Mouse (Mus musculus) liver, adult (tissue): Measurements from ENCODE around the gene Ccl22.

Source experiments
- GATA4 ChIP-seq: IDR thresholded peaks from 2 replicates; pipeline ENCODE4 v1.6.1; 2014; ENCODE audit warnings: mild to moderate bottlenecking, low read length; ENCODE audit not compliant: insufficient replicate concordance

Ccl22 gene

DNA sequence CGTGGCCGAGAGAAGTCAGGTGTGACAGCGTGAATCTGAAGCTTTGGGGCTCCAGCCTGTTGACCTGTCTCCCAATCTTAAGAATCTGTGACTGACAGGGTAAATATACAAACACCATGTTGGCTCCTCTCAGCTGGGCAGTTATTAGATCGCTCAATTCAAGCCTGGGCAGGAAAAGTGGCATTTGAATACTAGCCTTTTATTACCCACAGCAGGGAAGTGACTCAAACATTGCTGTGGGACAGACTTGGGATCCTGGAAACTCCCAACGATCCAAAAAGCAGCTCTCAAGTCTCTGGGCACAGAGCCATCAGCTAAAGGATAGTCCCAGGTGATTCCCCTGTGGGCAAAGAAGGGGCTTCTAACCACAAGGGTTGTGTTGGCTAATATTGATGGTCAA lies 30.8 kb upstream of the Ccl22 start:
- TF ChIP-seq GATA4: no peak

DNA sequence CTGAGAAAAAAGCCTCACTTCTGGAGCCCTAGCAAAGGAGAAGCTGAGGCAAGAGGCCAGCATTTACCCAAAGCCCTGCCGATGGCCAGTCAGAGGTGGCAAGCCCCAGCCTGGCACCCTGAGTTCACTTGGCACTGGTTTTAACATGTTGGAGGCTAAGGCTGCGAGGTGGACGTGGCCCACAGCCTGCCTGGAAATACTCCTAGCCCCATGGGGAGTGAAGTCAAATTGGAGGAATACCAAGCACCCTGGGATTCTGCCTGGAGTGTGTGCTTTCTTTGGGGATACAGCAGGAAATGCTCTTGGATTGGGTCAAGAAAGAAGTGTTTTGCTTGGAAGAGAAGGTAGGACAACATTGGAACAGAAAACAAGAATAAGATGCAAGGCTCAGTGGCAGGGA lies 29.5 kb upstream of the Ccl22 start:
- no peak for TF ChIP-seq GATA4

DNA sequence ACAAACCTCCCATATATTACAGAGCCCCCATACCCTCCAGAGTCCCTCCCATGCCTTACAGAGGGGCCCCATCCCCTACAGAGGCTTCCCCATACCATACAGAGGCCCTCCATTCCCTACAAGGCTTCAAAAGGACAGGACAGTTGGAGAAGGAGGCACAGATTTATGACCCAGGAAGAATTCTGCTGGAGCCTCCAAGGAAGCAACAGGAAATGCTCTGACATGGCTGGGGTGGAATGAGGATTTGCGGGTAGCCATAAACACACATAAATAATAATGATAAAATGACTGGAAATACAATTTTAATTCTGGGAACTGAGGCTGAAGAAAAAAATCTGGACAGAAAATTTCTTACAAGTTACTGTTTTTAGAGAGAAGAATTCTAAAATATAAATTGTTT lies 28.5 kb upstream of the Ccl22 start:
- no peak for TF ChIP-seq GATA4

DNA sequence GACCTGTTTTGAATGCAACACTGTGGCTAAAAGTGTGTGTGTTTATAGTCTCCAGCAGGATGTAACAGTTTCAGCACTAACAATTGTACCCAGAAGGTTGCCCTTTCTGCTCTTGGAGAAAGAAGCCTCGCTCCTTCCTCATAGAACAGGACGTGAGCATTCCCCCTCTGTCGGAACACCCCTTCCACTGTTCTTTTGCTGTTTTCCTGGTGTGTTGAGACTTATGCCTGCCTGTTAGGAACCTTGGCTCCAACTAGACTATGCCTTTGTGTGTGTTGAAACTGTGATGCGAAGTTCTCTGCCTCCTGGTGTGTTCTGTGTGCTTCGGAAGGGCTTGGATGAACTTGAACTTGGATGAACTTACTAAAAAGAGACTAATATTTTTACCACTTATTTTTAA lies 19.4 kb upstream of the Ccl22 start:
- no peak for TF ChIP-seq GATA4

DNA sequence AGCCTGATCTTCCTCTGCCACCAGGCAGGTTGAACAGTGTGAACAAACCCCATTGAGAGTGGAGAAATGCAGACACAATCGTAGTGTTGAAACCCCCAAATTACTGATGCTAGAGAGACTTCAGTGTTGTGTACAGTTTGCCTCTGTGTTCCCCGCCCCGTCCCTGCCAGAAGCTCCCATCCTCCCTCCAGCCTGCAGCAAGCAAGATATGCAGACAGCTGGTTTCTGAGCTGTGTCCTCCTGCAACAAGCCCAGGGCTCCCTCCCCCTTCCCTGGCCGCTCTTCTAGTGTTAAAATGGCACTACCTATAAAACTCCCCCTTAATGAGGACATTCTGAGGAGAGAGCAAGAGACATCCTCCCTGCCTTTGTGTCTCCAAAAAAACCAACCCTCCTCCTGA lies 16.1 kb upstream of the Ccl22 start:
- TF ChIP-seq GATA4: no peak

DNA sequence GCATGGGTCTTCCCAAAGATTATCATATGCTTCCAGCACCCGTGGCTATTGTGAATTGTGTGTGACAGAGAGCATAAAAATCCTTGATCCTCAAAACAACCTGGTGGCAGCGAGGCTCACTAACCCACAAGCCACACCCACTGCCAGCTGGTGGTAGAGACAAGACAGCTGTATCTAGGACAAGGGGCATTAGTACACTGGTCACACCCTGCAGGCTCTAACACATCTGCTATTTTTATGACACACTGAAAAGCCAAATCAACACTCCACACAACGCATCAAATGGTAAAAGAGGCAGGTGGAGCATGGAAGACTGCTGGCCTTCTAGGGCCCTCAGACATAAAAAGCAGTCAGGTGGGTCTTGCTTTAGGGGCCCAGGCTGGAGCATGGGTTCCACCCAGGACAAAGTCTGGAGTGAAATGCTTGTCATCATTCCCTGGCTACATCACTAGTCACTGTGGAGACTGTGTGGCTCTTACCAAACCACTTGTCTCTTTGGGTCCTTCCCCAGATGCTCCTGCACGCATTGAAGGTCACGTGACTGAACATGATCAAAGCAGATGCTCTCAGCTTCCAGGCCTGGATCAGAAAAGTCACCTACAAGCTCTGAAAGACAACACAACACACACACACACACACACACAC lies 11.4 kb upstream of the Ccl22 start:
- TF ChIP-seq GATA4: no peak

DNA sequence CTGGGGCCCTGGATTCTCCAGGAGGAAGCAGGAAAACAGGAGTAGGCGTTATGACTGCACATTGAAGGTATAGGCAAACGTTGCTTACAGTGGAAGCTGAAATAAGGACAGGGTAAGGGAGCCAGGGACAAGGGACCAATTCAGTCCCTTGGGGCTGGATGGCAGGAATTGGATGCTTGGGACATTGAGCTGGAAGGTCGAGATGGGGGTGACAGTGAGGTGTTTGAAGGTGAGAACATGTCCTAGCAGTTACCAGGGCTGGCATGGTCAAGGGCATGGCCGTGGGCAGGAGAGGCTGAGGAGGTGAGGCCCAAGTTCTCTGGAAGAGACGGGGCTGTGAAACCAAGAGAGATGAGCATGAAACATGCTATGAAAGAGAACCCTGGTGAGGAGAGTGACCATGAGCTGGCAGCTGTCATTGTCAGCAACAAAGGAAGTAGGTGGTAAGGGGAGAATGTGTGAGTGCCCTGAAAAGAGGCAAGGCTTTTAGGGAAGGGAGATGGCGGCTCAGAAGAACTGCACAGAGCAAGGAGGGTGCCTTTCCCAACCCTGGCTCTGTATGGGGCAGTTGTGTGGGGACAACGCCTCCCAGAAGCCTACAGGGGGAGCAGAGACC lies 10.5 kb upstream of the Ccl22 start:
- TF ChIP-seq GATA4: no peak

DNA sequence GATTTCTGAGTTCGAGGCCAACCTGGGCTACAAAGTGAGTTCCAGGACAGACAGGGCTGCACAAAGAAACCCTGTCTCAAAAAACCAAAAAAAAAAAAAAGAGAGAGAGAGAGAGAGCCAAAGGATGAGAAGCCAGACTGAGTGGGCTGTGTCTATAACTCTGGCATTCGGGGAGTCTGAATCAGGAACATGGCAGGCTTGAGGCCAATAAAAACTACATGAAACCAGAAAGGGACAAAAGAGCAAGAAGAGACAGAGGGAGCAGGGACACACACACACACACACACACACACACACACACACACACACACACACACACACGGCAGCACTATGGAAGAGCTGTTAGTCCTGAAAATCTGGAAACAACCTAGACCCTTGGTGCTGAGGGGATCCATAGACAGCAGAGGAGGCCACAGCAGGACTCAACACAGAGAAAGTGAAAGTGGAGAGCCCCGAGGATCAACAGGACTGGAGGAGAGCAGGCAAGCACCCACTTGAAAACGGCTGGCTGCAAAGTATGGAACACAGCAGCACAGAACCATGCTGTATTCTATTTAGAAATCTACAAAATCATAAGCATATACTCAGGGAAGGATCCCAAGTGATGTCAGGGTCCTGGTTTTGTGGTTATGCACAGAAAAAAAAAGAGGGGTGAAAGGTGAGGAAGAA lies 9.8 kb upstream of the Ccl22 start:
- no peak for TF ChIP-seq GATA4

DNA sequence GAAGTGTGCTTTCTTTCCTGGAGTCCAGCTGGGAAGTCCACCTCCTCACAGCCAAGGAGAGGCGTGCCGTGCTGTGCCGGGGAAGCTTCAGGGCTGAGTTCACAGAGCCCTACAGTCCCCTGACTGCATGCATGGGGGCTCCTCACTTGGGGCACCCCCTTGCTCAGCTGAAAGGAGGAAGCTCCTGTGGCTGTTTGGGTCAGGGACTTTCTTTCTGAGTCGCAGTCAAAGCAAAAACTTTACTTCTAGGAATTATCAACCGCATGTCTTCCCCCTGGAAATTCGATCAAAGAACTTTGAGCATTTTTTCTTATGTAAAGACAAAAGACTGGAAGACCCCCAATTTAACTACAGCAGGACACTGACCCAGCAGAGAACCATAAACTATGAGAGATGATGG lies 5.6 kb upstream of the Ccl22 start:
- no peak for TF ChIP-seq GATA4

DNA sequence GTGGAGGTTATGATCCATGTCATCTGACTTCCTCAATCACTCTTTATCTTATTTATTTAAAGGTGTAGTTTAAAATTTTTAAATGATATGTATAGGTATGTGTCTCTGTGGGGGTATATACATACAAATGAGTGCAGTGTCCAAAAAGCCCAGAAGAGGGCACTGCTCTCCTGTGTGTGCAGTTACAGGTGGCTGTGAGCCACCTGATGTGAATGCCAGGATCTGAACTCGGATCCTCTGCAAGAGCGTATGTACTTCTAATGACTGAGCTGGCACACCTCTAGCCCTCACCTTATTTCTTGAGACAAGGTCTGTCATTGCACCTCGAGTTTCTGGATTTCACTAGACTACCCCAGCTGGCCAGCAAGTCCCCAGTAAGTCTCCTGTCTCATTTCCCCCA lies 4.8 kb upstream of the Ccl22 start:
- no peak for TF ChIP-seq GATA4

DNA sequence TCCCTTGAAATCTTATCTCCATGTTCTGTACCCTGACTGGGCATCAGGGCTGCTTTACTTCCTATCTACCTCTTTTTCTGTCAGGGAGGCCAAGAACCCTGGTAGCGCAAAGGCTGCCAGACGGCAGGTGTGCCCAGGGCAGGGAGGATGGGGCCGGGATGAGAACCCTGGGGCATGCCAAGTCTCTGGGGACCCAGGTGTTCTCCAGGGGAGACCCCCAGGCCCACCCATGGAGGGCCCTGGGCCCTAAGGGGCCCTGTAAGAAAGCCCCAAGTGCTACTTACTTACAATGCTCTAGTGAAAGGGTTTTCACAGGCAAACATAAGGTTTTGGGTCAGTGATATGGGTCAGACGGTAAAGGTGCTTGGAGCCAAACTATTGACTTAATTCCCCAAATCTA lies 3.7 kb upstream of the Ccl22 start:
- no peak for TF ChIP-seq GATA4

DNA sequence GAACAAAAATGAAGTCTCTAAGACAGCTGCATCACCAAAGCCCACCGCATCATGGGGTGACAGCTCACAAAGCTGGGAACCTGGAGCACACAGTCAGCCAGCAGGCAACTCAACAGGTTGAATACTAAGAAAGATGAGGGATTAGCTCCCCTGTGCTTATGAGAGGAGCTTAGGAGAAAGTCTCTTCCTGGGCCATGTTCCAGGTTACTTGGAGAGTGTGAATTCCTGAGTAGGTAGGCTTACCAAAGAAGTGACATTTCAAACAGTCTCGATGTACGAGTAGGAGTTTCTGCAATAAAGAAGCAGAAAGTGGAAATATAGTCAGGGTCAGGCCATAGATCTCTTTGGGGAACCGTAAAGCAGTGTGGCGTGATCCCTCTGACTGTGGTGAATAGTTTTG lies 906 bp upstream of the Ccl22 start:
- no peak for TF ChIP-seq GATA4

DNA sequence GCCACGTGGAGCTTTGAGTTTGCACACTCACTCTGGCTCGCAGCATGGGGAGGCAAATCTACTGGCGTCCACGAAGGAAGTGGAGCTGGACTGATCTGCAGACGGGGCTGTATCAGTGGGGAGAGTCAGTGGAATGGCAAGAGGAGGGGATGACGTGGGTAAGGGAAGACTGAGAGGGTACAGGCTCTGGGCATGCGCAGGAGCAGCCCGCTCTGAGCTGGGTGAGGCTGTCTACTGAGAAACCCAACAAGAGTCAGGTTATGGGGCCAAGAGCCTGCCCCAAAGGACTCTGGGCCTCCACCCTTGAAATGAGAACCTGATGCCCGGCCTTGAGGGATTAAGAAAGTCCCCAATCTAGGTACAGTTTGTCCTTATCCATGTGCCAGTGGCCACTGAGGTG lies 418 bp upstream of the Ccl22 start:
- TF ChIP-seq GATA4: no peak

DNA sequence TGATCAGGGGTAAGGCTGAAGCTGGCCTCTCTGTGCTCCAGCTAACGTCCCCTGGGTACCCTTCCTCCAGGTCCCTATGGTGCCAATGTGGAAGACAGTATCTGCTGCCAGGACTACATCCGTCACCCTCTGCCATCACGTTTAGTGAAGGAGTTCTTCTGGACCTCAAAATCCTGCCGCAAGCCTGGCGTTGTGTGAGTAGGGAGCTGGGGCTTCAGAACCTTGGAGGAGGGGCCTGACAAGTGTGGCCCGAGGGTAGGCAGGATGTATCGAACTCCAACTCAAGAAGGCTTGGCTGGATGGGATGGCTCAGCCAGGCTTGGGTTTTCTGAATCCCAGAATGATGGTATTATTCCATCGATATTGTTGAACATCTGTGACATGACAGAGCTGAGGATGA lies 1.4 kb downstream of the Ccl22 start:
- TF ChIP-seq GATA4: no peak

DNA sequence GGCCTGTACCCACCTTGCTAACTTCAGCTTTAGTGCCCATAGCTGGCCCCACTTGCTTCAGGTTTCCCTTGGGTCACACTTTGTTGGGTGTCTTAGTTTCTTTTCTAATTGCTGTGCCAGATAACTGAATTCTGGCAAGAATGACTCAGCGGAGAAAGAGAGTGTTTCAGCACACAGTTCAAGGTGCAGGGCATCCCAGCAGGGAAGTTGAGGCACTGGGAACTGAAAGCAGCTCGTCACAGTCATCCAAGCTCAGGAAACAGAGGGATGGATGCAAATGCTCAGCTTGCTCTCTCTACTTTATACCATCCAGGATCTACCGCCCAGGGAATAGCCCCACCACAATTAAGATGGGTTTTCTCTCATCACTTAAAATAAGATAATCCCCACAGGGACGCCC lies 3.0 kb downstream of the Ccl22 start:
- no peak for TF ChIP-seq GATA4

DNA sequence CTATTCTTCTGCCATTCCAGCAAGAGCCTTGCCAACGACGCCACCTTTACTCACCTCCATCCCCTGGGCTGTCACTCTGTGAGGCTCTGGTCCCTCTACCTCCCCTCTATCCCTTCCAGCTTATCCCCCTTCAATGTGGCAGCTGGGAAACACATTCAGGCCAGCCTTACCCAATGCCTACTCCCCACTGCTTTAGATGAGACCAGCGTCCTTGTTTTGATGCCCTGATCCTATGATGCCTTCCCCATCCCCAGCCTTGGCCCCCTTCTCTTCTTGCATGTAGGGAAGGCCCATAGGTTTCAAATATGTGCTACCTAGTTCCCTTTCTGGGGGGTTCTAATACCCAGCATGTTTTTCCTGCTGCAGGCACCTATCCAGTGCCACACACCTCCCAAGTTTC lies 4.6 kb downstream of the Ccl22 start:
- no peak for TF ChIP-seq GATA4
